Mouse (Mus musculus): ENCODE results near the gene Ppil4. TPM values are rescaled to one million over a fixed set of nuclear protein-coding genes. Genes with fewer than 3 reads are reported as not detected.
A peak's percentile ranks its signal among the peaks of the same experiment; 100 is the strongest.

Gene Ppil4
- polyA plus RNA-seq, 1 experiment from 2014 or later: 52.5 TPM

GRCm38 (mm10) chr10:7861259-7861936 lies 68.7 kb downstream of the Ppil4 start:
- DNase-seq (ENCODE audit: low spot score): no peak

- no peak for DNase-seq (ENCODE audit: low spot score)
Measured at GRCm38 (mm10) chr10:7861937-7862657, 69.4 kb downstream of the Ppil4 start.

- no peak for DNase-seq (ENCODE audit: low spot score)
Measured at GRCm38 (mm10) chr10:7863411-7863810, 70.7 kb downstream of the Ppil4 start.

GRCm38 (mm10) chr10:7864184-7864583 lies 71.5 kb downstream of the Ppil4 start:
- DNase-seq (ENCODE audit: low spot score): no peak

- no peak for DNase-seq (ENCODE audit: low spot score)
Measured at GRCm38 (mm10) chr10:7864806-7865205, 72.1 kb downstream of the Ppil4 start.

GRCm38 (mm10) chr10:7866762-7867665 lies 74.3 kb downstream of the Ppil4 start:
- DNase-seq (ENCODE audit: low spot score): no peak

GRCm38 (mm10) chr10:7867666-7868030 lies 75.0 kb downstream of the Ppil4 start:
- DNase-seq (ENCODE audit: low spot score): no peak

GRCm38 (mm10) chr10:7869746-7870145 lies 77.1 kb downstream of the Ppil4 start:
- no peak for DNase-seq (ENCODE audit: low spot score)

GRCm38 (mm10) chr10:7870571-7871315 lies 78.1 kb downstream of the Ppil4 start:
- DNase-seq (ENCODE audit: low spot score): peak; percentile 63

- DNase-seq (ENCODE audit: low spot score): no peak
Measured at GRCm38 (mm10) chr10:7871381-7872020, 78.8 kb downstream of the Ppil4 start.

Small RNA genes lying within 50 kb of the gene (microRNA-seq; reads per million reads assigned to microRNA genes)
- 9.2 reads per million, percentile 16 among the genes with 10 or more reads in this experiment for gene Mir5104 (ENCODE audit: borderline number of aligned reads)

Other genes with a start within 250 kb of the Ppil4 start
- 1.2 and 1.3 TPM in 2 replicates for gene Lrp11, start 203.1 kb upstream of the Ppil4 start, polyA plus RNA-seq (2015; fragmentation: Nextera tagmentation; extraction: Ambion mirVana)
- 41.7 and 42.0 TPM in 2 replicates for gene Nup43, start 125.4 kb upstream of the Ppil4 start, polyA plus RNA-seq (2015; fragmentation: Nextera tagmentation; extraction: Ambion mirVana)
- 132 and 140 TPM in 2 replicates for gene Pcmt1, start 111.8 kb upstream of the Ppil4 start, polyA plus RNA-seq (2015; fragmentation: Nextera tagmentation; extraction: Ambion mirVana)
- gene Lats1, start 111.7 kb upstream of the Ppil4 start, polyA plus RNA-seq (2015; fragmentation: Nextera tagmentation; extraction: Ambion mirVana): 4.2 and 5.2 TPM in 2 replicates
- gene Katna1, start 66.9 kb upstream of the Ppil4 start, polyA plus RNA-seq (2015; fragmentation: Nextera tagmentation; extraction: Ambion mirVana): 67.4 and 74.0 TPM in 2 replicates
- gene Ginm1, start 67 bp upstream of the Ppil4 start, polyA plus RNA-seq (2015; fragmentation: Nextera tagmentation; extraction: Ambion mirVana): 58.0 and 67.5 TPM in 2 replicates
- 2.4 and 2.5 TPM in 2 replicates for gene Zc3h12d, start 39.6 kb downstream of the Ppil4 start, polyA plus RNA-seq (2015; fragmentation: Nextera tagmentation; extraction: Ambion mirVana)
- 18.7 and 23.5 TPM in 2 replicates for gene Tab2, start 163.3 kb downstream of the Ppil4 start, polyA plus RNA-seq (2015; fragmentation: Nextera tagmentation; extraction: Ambion mirVana)

Measured in thymus, postnatal 0 days (tissue).